Mouse (Mus musculus) neural tube, embryonic 11.5 days (tissue): ENCODE measurements around the gene Il1rl1. TPM values are rescaled to one million over a fixed set of nuclear protein-coding genes. Genes with fewer than 3 reads are reported as not detected.

Source experiments
- ATAC-seq: fragments of 200-750 bp; cut with Nextera tagmentation; 2 replicates; pipeline ENCODE4 v1.8.0; 2017; ENCODE audit warnings: moderate number of reproducible peaks, mild to moderate bottlenecking, moderate TSS enrichment, moderate library complexity; ENCODE audit not compliant: insufficient read depth, low FRiP score, low TSS enrichment
- DNase-seq: peaks from one replicate; pipeline ENCODE4 v3.0.0-alpha.2; 2015; ENCODE audit warnings: low spot score
- H3K27ac ChIP-seq: fragments of 300-500 bp; sonication (generic); 2 replicates; pipeline ENCODE4 v1.5.1; 2014; ENCODE audit warnings: low read depth, mild to moderate bottlenecking, low read length
- H3K27me3 ChIP-seq: fragments of 300-500 bp; sonication (generic); 2 replicates; pipeline ENCODE4 v1.6.1; 2014; ENCODE audit warnings: mild to moderate bottlenecking, low read length, mixed read lengths; ENCODE audit not compliant: control insufficient read depth, insufficient read depth
- H3K36me3 ChIP-seq: fragments of 300-500 bp; sonication (generic); 2 replicates; pipeline ENCODE4 v1.6.1; 2014; ENCODE audit warnings: mild to moderate bottlenecking, low read length, moderate library complexity, mixed read lengths; ENCODE audit not compliant: control insufficient read depth, insufficient read depth
- H3K4me1 ChIP-seq: fragments of 300-500 bp; sonication (generic); 2 replicates; pipeline ENCODE4 v1.6.1; 2014; ENCODE audit warnings: low read length, mixed read lengths; ENCODE audit not compliant: control insufficient read depth, insufficient read depth
- H3K4me2 ChIP-seq: fragments of 300-500 bp; sonication (generic); 2 replicates; pipeline ENCODE4 v1.6.1; 2014; ENCODE audit warnings: low read depth, mild to moderate bottlenecking, moderate library complexity
- H3K4me3 ChIP-seq: fragments of 300-500 bp; sonication (generic); 2 replicates; pipeline ENCODE4 v1.5.1; 2014; ENCODE audit warnings: low read depth, low read length
- H3K9ac ChIP-seq: fragments of 300-500 bp; sonication (generic); 2 replicates; pipeline ENCODE4 v1.6.1; 2014; ENCODE audit warnings: mild to moderate bottlenecking, low read length
- H3K9me3 ChIP-seq: fragments of 300-500 bp; sonication (generic); 2 replicates; pipeline ENCODE4 v1.6.1; 2016; ENCODE audit warnings: low read length; ENCODE audit not compliant: control insufficient read depth
- WGBS: fragments of 180-500 bp; shearing (Covaris S2); extraction: QIAGEN DNeasy Blood & Tissue Kit; methylation state at CpG from one replicate; pipeline ENCODE4 v1.1.7; 2014; 5-methylcytosine and 5-hydroxymethylcytosine counted together
- polyA plus RNA-seq: library from polyadenylated mRNA; unstranded; fragments of >200 nt; fragmentation: Nextera tagmentation; extraction: Ambion mirVana; gene quantifications from 2 replicates; pipeline ENCODE4 v1.2.1, GENCODE M21; 2014

Gene Il1rl1
- polyA plus RNA-seq, 1 experiment from 2014 or later, result 0.13 TPM

DNA sequence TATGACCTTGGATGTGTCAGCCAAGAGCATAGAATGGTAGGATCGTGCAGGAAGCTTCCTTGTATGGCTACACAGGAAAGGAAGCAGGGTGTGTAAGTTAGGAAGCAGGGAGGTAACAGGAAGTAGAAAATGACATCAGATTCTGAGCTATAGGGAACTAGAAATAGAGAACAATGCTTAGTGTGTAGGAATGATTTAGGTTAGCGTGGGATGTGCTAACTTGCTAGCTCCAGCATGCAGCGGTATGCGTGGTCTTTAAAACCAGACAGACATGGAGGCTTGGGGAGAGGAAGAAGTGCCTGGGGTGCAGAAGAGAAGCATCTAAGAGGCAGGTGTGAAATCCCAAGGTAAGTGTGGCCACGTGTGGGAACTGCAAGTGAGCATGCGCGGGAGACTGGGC, 24.7 kb upstream of the Il1rl1 start:
- H3K4me3 ChIP-seq, result no peak overlapping the region
- no peak overlapping the region for H3K9ac ChIP-seq
- H3K27ac ChIP-seq, result no peak overlapping the region
- ATAC-seq (no peak), DNase-seq (no peak)
- H3K4me1 ChIP-seq, result no peaks in the 10 kb centered on the region
- H3K27me3 ChIP-seq, result no peaks in the 10 kb centered on the region
- no peak overlapping the region for H3K4me2 ChIP-seq
- no peaks in the 10 kb centered on the region for H3K36me3 ChIP-seq
- WGBS, result 79% methylated on average over 7 of the region's 7 CpGs
- no peaks in the 10 kb centered on the region for H3K9me3 ChIP-seq

GRCm38 (mm10) chr1:40409882-40410281, 19.5 kb upstream of the Il1rl1 start:
- ATAC-seq (no peak), DNase-seq (no peak)
- H3K36me3 ChIP-seq, result no peaks in the 10 kb centered on the region
- H3K27ac ChIP-seq, result no peak overlapping the region
- 52% methylated on average over 1 of the region's 1 CpGs for WGBS
- no peak overlapping the region for H3K4me2 ChIP-seq
- H3K9me3 ChIP-seq, result no peaks in the 10 kb centered on the region
- H3K27me3 ChIP-seq, result no peaks in the 10 kb centered on the region
- H3K9ac ChIP-seq, result no peak overlapping the region
- H3K4me3 ChIP-seq, result no peak overlapping the region
- no peaks in the 10 kb centered on the region for H3K4me1 ChIP-seq

- DNase-seq (no peak), ATAC-seq (no peak)
- Histone ChIP-seq H3K4me2 (no peak overlapping the region), H3K9ac (no peak overlapping the region), H3K9me3 (no peaks in the 10 kb centered on the region), H3K4me1 (no peaks in the 10 kb centered on the region), H3K27ac (no peak overlapping the region), H3K36me3 (no peaks in the 10 kb centered on the region), H3K27me3 (no peaks in the 10 kb centered on the region), H3K4me3 (no peak overlapping the region)
- WGBS, result 97% methylated on average over 1 of the region's 1 CpGs
Observed at GRCm38 (mm10) chr1:40413039-40413438, 16.3 kb upstream of the Il1rl1 start.

- whole genome bisulfite sequencing, result 90% methylated on average over 7 of the region's 7 CpGs
- no peak overlapping the region for H3K9ac ChIP-seq
- no peaks in the 10 kb centered on the region for H3K36me3 ChIP-seq
- H3K9me3 ChIP-seq, result no peaks in the 10 kb centered on the region
- no peak overlapping the region for H3K4me3 ChIP-seq
- H3K27me3 ChIP-seq, result no peaks in the 10 kb centered on the region
- H3K4me2 ChIP-seq, result no peak overlapping the region
- H3K4me1 ChIP-seq, result no peaks in the 10 kb centered on the region
- DNase-seq (no peak), ATAC-seq (no peak)
- H3K27ac ChIP-seq, result no peak overlapping the region
Observed at GRCm38 (mm10) chr1:40414276-40414675, 15.1 kb upstream of the Il1rl1 start.

GRCm38 (mm10) chr1:40414863-40415656, 14.3 kb upstream of the Il1rl1 start:
- DNase-seq, result no peak
- Histone ChIP-seq H3K4me2 (no peak overlapping the region), H3K36me3 (no peaks in the 10 kb centered on the region), H3K4me1 (no peaks in the 10 kb centered on the region), H3K27me3 (no peaks in the 10 kb centered on the region), H3K9me3 (no peaks in the 10 kb centered on the region), H3K27ac (no peak overlapping the region), H3K9ac (no peak overlapping the region), H3K4me3 (no peak overlapping the region)
- WGBS, result 69% methylated on average over 7 of the region's 7 CpGs
- ATAC-seq, result no peak

- no peaks in the 10 kb centered on the region for H3K36me3 ChIP-seq
- no peaks in the 10 kb centered on the region for H3K9me3 ChIP-seq
- no peak overlapping the region for H3K27ac ChIP-seq
- H3K9ac ChIP-seq, result no peak overlapping the region
- H3K4me3 ChIP-seq, result no peak overlapping the region
- H3K4me2 ChIP-seq, result no peak overlapping the region
- H3K4me1 ChIP-seq, result no peaks in the 10 kb centered on the region
- DNase-seq (no peak), ATAC-seq (no peak)
- 98% methylated on average over 2 of the region's 2 CpGs for WGBS
- H3K27me3 ChIP-seq, result no peaks in the 10 kb centered on the region
Observed at GRCm38 (mm10) chr1:40417034-40417433, 12.3 kb upstream of the Il1rl1 start.

GRCm38 (mm10) chr1:40418512-40418911, 10.9 kb upstream of the Il1rl1 start:
- Histone ChIP-seq H3K4me3 (no peak overlapping the region), H3K27ac (no peak overlapping the region), H3K27me3 (no peaks in the 10 kb centered on the region), H3K36me3 (no peaks in the 10 kb centered on the region), H3K4me1 (no peaks in the 10 kb centered on the region), H3K9me3 (no peaks in the 10 kb centered on the region), H3K9ac (no peak overlapping the region), H3K4me2 (no peak overlapping the region)
- 86% methylated on average over 5 of the region's 5 CpGs for WGBS
- ATAC-seq (no peak), DNase-seq (no peak)

- no peak for ATAC-seq
- DNase-seq, result no peak
- H3K9ac ChIP-seq, result no peak overlapping the region
- no peaks in the 10 kb centered on the region for H3K4me1 ChIP-seq
- no peaks in the 10 kb centered on the region for H3K9me3 ChIP-seq
- no peak overlapping the region for H3K4me3 ChIP-seq
- no peak overlapping the region for H3K27ac ChIP-seq
- WGBS, result 86% methylated on average over 6 of the region's 6 CpGs
- H3K36me3 ChIP-seq, result no peaks in the 10 kb centered on the region
- no peak overlapping the region for H3K4me2 ChIP-seq
- no peaks in the 10 kb centered on the region for H3K27me3 ChIP-seq
Observed at GRCm38 (mm10) chr1:40423892-40424291, 5.5 kb upstream of the Il1rl1 start.

DNA sequence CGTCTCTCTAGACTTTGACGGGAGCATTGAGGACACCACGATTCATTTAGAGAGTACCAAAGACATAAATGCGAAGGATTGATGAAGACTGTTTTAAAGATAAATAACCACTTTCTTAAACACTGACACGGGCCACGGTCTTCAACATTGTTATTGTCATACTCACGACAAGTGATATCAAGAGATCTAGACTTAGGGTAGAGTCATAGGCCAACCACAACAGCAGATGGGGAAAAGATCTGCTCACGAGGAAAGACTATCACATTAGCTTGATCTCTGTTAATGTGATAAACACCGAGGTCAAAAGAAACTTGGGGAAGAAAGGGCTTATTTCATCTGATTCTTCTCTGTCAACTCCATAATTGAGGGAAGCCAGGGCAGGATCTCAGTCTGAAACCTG, 2.1 kb upstream of the Il1rl1 start:
- no peak for ATAC-seq
- WGBS, result 90% methylated on average over 9 of the region's 9 CpGs

More for the DNA sequence above, 2.1 kb upstream of the Il1rl1 start:
- Histone ChIP-seq H3K9ac (no peak overlapping the region), H3K9me3 (no peaks in the 10 kb centered on the region), H3K36me3 (no peaks in the 10 kb centered on the region), H3K4me2 (no peak overlapping the region), H3K4me1 (no peaks in the 10 kb centered on the region), H3K4me3 (no peak overlapping the region), H3K27me3 (no peaks in the 10 kb centered on the region), H3K27ac (no peak overlapping the region)
- DNase-seq, result no peak
